Mouse (Mus musculus) left cerebral cortex, postnatal 14 days (tissue): ENCODE measurements around the gene Tbc1d1. TPM values are rescaled to one million over a fixed set of nuclear protein-coding genes. Genes with fewer than 3 reads are reported as not detected.
A peak's percentile ranks its signal among the peaks of the same experiment; 100 is the strongest.

ENCODE experiments used
- DNase-seq, 2 experiments: peaks; one replicate each; pipeline ENCODE4 v3.0.0; 2021 to 2022; ENCODE audit warnings: low spot score in 2 of 2, mixed read lengths in 1 of 2
- intact Hi-C: fragments of 180-260 bp; cut with DNase I; formaldehyde crosslinking; loops from one replicate; pipeline ENCODE4 v1.15.1; 2025
- total RNA-seq, 2 experiments: library from RNA; stranded (reverse); gene quantifications; 2 replicates each; pipeline ENCODE4 v1.2.3; 2021

The Tbc1d1 gene
- total RNA-seq, 2 experiments from 2014 or later: 17.0 to 18.4 TPM

- intact Hi-C loops: no loop called here
- DNase-seq: no peak
Observed at GRCm38 (mm10) chr5:64196866-64197321, 40.8 kb downstream of the Tbc1d1 start.

- intact Hi-C loops: no loop called here
- DNase-seq: no peak
Observed at GRCm38 (mm10) chr5:64198624-64199023, 42.5 kb downstream of the Tbc1d1 start.

- intact Hi-C loops: loop anchor here (5.0 kb wide), 1 partner anchor 61 kb away; no protein-coding TSS in a partner anchor
- no peak for DNase-seq
Observed at GRCm38 (mm10) chr5:64201071-64201470, 45.0 kb downstream of the Tbc1d1 start.

- DNase-seq: no peak
- intact Hi-C loops: loop anchor here (5.0 kb wide), 1 partner anchor 60 kb away; no protein-coding TSS in a partner anchor
Observed at GRCm38 (mm10) chr5:64202306-64202705, 46.2 kb downstream of the Tbc1d1 start.

- intact Hi-C loops: no loop called here
- no peak for DNase-seq
Observed at GRCm38 (mm10) chr5:64205610-64206009, 49.5 kb downstream of the Tbc1d1 start.

- intact Hi-C loops: no loop called here
- no peak for DNase-seq
Observed at GRCm38 (mm10) chr5:64206431-64206830, 50.3 kb downstream of the Tbc1d1 start.

- intact Hi-C loops: no loop called here
- DNase-seq: no peak
Observed at GRCm38 (mm10) chr5:64206875-64207274, 50.8 kb downstream of the Tbc1d1 start.

GRCm38 (mm10) chr5:64207800-64208199 is 51.7 kb downstream of the Tbc1d1 start:
- no peak for DNase-seq
- intact Hi-C loops: no loop called here

GRCm38 (mm10) chr5:64210817-64211216 is 54.7 kb downstream of the Tbc1d1 start:
- DNase-seq: no peak
- intact Hi-C loops: no loop called here

- DNase-seq: no peak
- intact Hi-C loops: no loop called here
Observed at GRCm38 (mm10) chr5:64211284-64211683, 55.2 kb downstream of the Tbc1d1 start.

- intact Hi-C loops: no loop called here
- no peak for DNase-seq
Observed at GRCm38 (mm10) chr5:64212206-64212605, 56.1 kb downstream of the Tbc1d1 start.

- intact Hi-C loops: no loop called here
- DNase-seq: no peak
Observed at GRCm38 (mm10) chr5:64212619-64213018, 56.5 kb downstream of the Tbc1d1 start.

- no peak for DNase-seq
- intact Hi-C loops: no loop called here
Observed at GRCm38 (mm10) chr5:64215806-64216205, 59.7 kb downstream of the Tbc1d1 start.

GRCm38 (mm10) chr5:64216326-64216725 is 60.2 kb downstream of the Tbc1d1 start:
- intact Hi-C loops: no loop called here
- no peak for DNase-seq

GRCm38 (mm10) chr5:64217256-64217655 is 61.2 kb downstream of the Tbc1d1 start:
- intact Hi-C loops: no loop called here
- no peak for DNase-seq

- intact Hi-C loops: no loop called here
Observed at GRCm38 (mm10) chr5:64217816-64218602, 61.9 kb downstream of the Tbc1d1 start.

GRCm38 (mm10) chr5:64218603-64218999 is 62.5 kb downstream of the Tbc1d1 start:
- no peak for DNase-seq
- intact Hi-C loops: no loop called here

More at GRCm38 (mm10) chr5:64217816-64218602, 61.9 kb downstream of the Tbc1d1 start:
- DNase-seq: no peak

GRCm38 (mm10) chr5:64220776-64221175 is 64.7 kb downstream of the Tbc1d1 start:
- DNase-seq: no peak
- intact Hi-C loops: no loop called here

- peak; percentile 66 to 76 for DNase-seq
- intact Hi-C loops: no loop called here
Observed at GRCm38 (mm10) chr5:64224735-64225425, 68.8 kb downstream of the Tbc1d1 start.

- intact Hi-C loops: no loop called here
- no peak for DNase-seq
Observed at GRCm38 (mm10) chr5:64228252-64228651, 72.1 kb downstream of the Tbc1d1 start.
